Mouse (Mus musculus): ENCODE measurements around the gene Sarnp. TPM values are rescaled to one million over a fixed set of nuclear protein-coding genes. Genes with fewer than 3 reads are reported as not detected.

Sarnp gene
- polyA plus RNA-seq, 1 experiment from 2014 or later: 295 TPM

DNA sequence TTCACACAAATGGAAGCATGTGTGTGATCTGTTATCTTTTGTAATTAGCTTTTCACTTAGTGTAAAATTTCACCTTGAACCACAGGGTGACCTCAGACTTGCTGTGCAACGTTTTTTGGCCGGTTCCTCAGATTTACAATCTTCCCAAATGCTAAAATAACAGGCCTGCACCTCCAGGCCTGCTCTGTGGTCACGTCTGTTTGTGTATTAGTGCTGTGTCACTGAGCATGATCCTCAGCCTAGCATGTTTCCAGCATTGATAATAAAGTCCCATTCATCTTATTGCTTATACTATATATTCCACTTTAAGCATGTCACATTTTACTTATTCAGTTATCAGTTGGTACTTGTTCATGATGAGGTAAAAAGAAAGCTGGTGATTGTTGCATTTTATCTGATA, 33.2 kb downstream of the Sarnp start:
- ATAC-seq (ENCODE audit: insufficient number of reproducible peaks, low FRiP score, low TSS enrichment, low read depth) (no peak), DNase-seq (ENCODE audit: low spot score) (no peak)
- peaks cover 15% of the 10 kb centered on the region; the same call in 1 of the 2 replicates for H3K36me3 ChIP-seq (ENCODE audit: control insufficient read depth, insufficient read depth, low read length)
- no peaks in the 10 kb centered on the region for H3K27me3 ChIP-seq (ENCODE audit: control insufficient read depth, insufficient read depth, low read length)
- no peak overlapping the region for H3K4me3 ChIP-seq (ENCODE audit: low read depth, low read length)
- no peak overlapping the region for H3K9ac ChIP-seq (ENCODE audit: low read length)
- H3K4me1 ChIP-seq (ENCODE audit: control insufficient read depth, insufficient read depth, low read length): no peaks in the 10 kb centered on the region
- no peak overlapping the region for H3K27ac ChIP-seq (replicated peaks; ENCODE audit: low read depth, low read length)
- no peaks in the 10 kb centered on the region for H3K9me3 ChIP-seq (ENCODE audit: control insufficient read depth, low read length)
- no peak overlapping the region for H3K4me2 ChIP-seq (ENCODE audit: low read depth, severe bottlenecking)
- WGBS: 76% methylated on average over 3 of the region's 3 CpGs

DNA sequence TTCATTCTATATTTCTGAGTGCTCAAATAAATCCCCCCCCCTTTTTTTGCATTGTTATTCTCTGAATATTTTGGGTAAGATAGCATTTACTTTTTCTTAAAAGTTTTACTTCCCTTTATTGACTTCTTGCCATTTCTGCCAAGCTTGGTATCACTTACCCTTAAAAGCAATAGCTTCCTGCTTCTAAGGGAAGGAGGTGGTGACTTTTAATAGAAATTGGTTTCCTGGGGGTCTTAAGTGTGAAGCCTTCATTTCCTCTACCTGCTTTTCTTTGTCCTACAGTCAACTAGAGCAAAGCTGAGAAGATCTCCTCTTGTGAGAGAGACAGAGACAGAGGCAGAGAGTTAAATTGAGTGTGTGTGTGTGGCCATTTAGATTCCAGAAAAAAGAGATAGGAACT, 44.0 kb downstream of the Sarnp start:
- Histone ChIP-seq H3K27ac (replicated peaks; ENCODE audit: low read depth, low read length) (no peak overlapping the region), H3K9ac (ENCODE audit: low read length) (no peak overlapping the region), H3K4me1 (ENCODE audit: control insufficient read depth, insufficient read depth, low read length) (no peaks in the 10 kb centered on the region), H3K9me3 (ENCODE audit: control insufficient read depth, low read length) (no peaks in the 10 kb centered on the region), H3K27me3 (ENCODE audit: control insufficient read depth, insufficient read depth, low read length) (no peaks in the 10 kb centered on the region), H3K4me3 (ENCODE audit: low read depth, low read length) (no peak overlapping the region), H3K36me3 (ENCODE audit: control insufficient read depth, insufficient read depth, low read length) (peaks cover 2% of the 10 kb centered on the region; the same call in 1 of the 2 replicates), H3K4me2 (ENCODE audit: low read depth, severe bottlenecking) (no peak overlapping the region)
- DNase-seq (ENCODE audit: low spot score) (no peak), ATAC-seq (ENCODE audit: insufficient number of reproducible peaks, low FRiP score, low TSS enrichment, low read depth) (no peak)

DNA sequence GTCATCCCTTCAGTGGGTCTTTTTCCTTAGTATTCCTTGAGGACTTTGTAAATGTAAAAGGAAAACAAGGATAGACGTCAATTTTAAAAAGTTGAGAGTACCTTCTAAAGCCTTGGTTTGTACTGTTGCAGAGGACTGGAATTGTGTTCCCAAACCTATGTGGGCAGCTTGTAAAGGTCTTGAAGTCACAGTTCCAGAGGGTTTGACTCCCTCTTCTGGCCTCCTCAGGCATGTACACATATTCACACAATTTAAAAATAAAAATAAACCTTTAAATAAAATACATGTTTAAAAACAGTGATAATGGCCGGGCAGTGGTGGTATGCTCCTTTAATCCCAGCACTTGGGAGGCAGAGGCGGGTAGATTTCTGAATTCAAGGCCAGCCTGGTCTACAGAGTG, 48.9 kb downstream of the Sarnp start:
- no peak overlapping the region for H3K27ac ChIP-seq (replicated peaks; ENCODE audit: low read depth, low read length)
- H3K36me3 ChIP-seq (ENCODE audit: control insufficient read depth, insufficient read depth, low read length): peaks cover 3% of the 10 kb centered on the region; the same call in 1 of the 2 replicates
- no peak overlapping the region for H3K4me3 ChIP-seq (ENCODE audit: low read depth, low read length)
- H3K9me3 ChIP-seq (ENCODE audit: control insufficient read depth, low read length): no peaks in the 10 kb centered on the region
- no peaks in the 10 kb centered on the region for H3K4me1 ChIP-seq (ENCODE audit: control insufficient read depth, insufficient read depth, low read length)
- H3K9ac ChIP-seq (ENCODE audit: low read length): no peak overlapping the region
- WGBS: 87% methylated on average over 3 of the region's 3 CpGs
- no peak for ATAC-seq (ENCODE audit: insufficient number of reproducible peaks, low FRiP score, low TSS enrichment, low read depth)
- H3K4me2 ChIP-seq (ENCODE audit: low read depth, severe bottlenecking): no peak overlapping the region
- no peak for DNase-seq (ENCODE audit: low spot score)
- H3K27me3 ChIP-seq (ENCODE audit: control insufficient read depth, insufficient read depth, low read length): no peaks in the 10 kb centered on the region

DNA sequence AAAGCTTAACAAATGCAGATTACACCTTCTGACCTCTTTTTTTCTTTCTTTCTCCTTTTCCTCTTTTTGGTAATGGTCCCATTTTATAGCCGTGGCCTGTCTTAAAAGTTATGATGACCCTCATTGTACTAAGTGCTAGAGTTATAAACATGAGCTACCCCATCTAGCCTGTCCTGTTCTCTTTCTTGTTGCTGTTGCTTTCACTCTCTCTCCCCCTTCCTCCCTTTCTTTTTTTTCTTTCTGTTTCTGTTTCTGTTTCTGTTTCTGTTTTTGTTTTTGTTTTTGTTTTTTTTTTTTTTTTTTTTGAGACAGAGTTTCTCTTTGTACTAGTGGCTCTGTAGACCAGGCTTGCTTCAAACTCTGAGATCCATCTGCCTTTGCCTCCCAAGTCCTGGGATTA, 49.4 kb downstream of the Sarnp start:
- Histone ChIP-seq H3K36me3 (ENCODE audit: control insufficient read depth, insufficient read depth, low read length) (peaks cover 3% of the 10 kb centered on the region; the same call in 1 of the 2 replicates), H3K4me1 (ENCODE audit: control insufficient read depth, insufficient read depth, low read length) (no peaks in the 10 kb centered on the region), H3K9me3 (ENCODE audit: control insufficient read depth, low read length) (no peaks in the 10 kb centered on the region), H3K4me2 (ENCODE audit: low read depth, severe bottlenecking) (no peak overlapping the region), H3K9ac (ENCODE audit: low read length) (no peak overlapping the region), H3K27ac (replicated peaks; ENCODE audit: low read depth, low read length) (no peak overlapping the region), H3K4me3 (ENCODE audit: low read depth, low read length) (no peak overlapping the region), H3K27me3 (ENCODE audit: control insufficient read depth, insufficient read depth, low read length) (no peaks in the 10 kb centered on the region)
- DNase-seq (ENCODE audit: low spot score): no peak
- ATAC-seq (ENCODE audit: insufficient number of reproducible peaks, low FRiP score, low TSS enrichment, low read depth): no peak
- 81% methylated on average over 1 of the region's 1 CpGs for WGBS

DNA sequence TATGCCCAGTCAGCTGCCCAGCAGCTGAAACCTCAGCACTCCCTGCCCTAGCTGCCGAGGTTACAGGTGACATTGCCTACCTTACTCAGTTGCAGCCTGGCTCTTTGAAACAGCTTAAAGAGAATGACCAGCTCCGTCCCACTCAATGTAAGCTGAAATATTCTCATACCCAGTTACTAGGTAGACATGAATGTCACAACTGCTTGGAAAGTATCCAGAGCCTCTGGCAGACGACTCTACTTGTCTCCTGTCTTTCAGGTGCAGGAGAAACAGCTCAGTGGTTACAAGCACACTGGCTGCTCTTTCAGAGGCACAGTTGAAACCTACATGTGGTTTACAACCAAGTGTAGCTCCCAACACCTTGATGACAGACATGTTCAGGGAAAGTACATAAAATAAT, 53.2 kb downstream of the Sarnp start:
- Histone ChIP-seq H3K27me3 (ENCODE audit: control insufficient read depth, insufficient read depth, low read length) (no peaks in the 10 kb centered on the region), H3K36me3 (ENCODE audit: control insufficient read depth, insufficient read depth, low read length) (peaks cover 5% of the 10 kb centered on the region; the same call in 1 of the 2 replicates), H3K4me2 (ENCODE audit: low read depth, severe bottlenecking) (no peak overlapping the region), H3K4me3 (ENCODE audit: low read depth, low read length) (no peak overlapping the region), H3K9me3 (ENCODE audit: control insufficient read depth, low read length) (no peaks in the 10 kb centered on the region), H3K27ac (replicated peaks; ENCODE audit: low read depth, low read length) (no peak overlapping the region), H3K4me1 (ENCODE audit: control insufficient read depth, insufficient read depth, low read length) (no peaks in the 10 kb centered on the region), H3K9ac (ENCODE audit: low read length) (no peak overlapping the region)
- DNase-seq (ENCODE audit: low spot score): no peak
- ATAC-seq (ENCODE audit: insufficient number of reproducible peaks, low FRiP score, low TSS enrichment, low read depth): no peak
- 86% methylated on average over 3 of the region's 3 CpGs for WGBS

DNA sequence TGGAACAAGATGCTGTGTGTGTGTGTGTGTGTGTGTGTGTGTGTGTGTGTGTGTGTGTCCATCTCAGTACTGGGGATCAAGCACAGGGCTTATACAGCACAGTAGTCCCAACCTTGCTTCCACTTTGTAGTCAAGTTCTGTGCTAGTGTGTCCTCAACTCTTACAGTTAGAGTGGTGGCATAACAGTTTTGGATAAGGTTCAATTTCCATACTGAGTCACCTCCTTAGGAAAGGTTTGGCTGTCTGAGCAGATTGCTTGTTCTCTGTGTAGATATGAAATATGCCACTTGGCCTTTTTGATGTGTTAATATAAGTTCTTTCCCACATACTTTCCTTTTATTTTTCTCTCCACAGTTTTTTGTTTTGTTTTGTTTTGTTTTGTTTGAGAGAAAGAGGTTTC, 61.2 kb downstream of the Sarnp start:
- DNase-seq (ENCODE audit: low spot score) (no peak), ATAC-seq (ENCODE audit: insufficient number of reproducible peaks, low FRiP score, low TSS enrichment, low read depth) (no peak)
- Histone ChIP-seq H3K9me3 (ENCODE audit: control insufficient read depth, low read length) (no peaks in the 10 kb centered on the region), H3K27ac (replicated peaks; ENCODE audit: low read depth, low read length) (no peak overlapping the region), H3K36me3 (ENCODE audit: control insufficient read depth, insufficient read depth, low read length) (peaks cover 2% of the 10 kb centered on the region; the same call in 1 of the 2 replicates), H3K9ac (ENCODE audit: low read length) (no peak overlapping the region), H3K4me2 (ENCODE audit: low read depth, severe bottlenecking) (no peak overlapping the region), H3K4me3 (ENCODE audit: low read depth, low read length) (no peak overlapping the region), H3K27me3 (ENCODE audit: control insufficient read depth, insufficient read depth, low read length) (no peaks in the 10 kb centered on the region), H3K4me1 (ENCODE audit: control insufficient read depth, insufficient read depth, low read length) (no peaks in the 10 kb centered on the region)

DNA sequence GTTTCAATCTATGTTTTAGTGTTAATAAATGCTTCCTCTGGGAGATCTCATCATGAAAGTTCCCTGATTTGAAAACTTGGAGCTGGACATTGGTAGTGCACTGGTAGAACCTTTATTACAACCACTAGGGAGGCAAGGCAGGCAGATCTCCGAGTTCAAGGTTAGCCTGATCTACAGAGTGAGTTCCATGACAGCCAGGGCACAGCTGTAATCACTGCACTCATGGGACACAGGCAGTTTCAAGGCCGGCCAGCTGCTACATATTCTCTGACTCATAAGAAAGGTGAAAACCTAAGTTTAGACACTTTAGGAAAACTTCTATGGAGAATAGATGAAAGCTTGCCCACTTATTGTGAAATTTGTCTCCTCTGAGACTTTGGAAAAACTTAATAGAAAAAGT, 61.7 kb downstream of the Sarnp start:
- Histone ChIP-seq H3K27me3 (ENCODE audit: control insufficient read depth, insufficient read depth, low read length) (no peaks in the 10 kb centered on the region), H3K4me2 (ENCODE audit: low read depth, severe bottlenecking) (no peak overlapping the region), H3K9me3 (ENCODE audit: control insufficient read depth, low read length) (no peaks in the 10 kb centered on the region), H3K4me1 (ENCODE audit: control insufficient read depth, insufficient read depth, low read length) (no peaks in the 10 kb centered on the region), H3K9ac (ENCODE audit: low read length) (no peak overlapping the region), H3K36me3 (ENCODE audit: control insufficient read depth, insufficient read depth, low read length) (no peaks in the 10 kb centered on the region; the same call in 1 of the 2 replicates), H3K27ac (replicated peaks; ENCODE audit: low read depth, low read length) (no peak overlapping the region), H3K4me3 (ENCODE audit: low read depth, low read length) (no peak overlapping the region)
- ATAC-seq (ENCODE audit: insufficient number of reproducible peaks, low FRiP score, low TSS enrichment, low read depth) (no peak), DNase-seq (ENCODE audit: low spot score) (no peak)
- 88% methylated on average over 2 of the region's 2 CpGs for WGBS

DNA sequence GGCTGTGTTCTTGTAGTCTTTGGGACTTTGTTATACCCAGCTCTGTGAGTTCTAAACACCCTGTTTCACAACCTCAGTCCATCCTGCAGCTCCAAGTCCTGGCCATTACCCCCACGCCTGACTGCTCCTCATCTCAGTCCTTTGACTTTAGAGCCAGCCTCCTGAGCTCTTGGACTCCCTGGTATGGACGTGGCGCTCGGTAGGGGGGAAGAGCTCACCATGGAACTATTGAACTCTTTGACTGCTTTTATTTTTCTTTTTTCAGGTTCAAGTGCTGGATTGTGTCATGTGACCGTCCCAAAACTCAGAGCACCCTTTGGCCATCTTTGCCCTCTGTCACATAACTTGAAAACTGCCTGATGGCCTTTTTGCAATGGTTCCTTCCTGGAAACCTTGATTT, 64.9 kb downstream of the Sarnp start:
- 93% methylated on average over 5 of the region's 5 CpGs for WGBS
- no peak overlapping the region for H3K27ac ChIP-seq (replicated peaks; ENCODE audit: low read depth, low read length)
- no peaks in the 10 kb centered on the region for H3K9me3 ChIP-seq (ENCODE audit: control insufficient read depth, low read length)
- no peaks in the 10 kb centered on the region for H3K27me3 ChIP-seq (ENCODE audit: control insufficient read depth, insufficient read depth, low read length)
- no peak overlapping the region for H3K9ac ChIP-seq (ENCODE audit: low read length)
- H3K4me1 ChIP-seq (ENCODE audit: control insufficient read depth, insufficient read depth, low read length): no peaks in the 10 kb centered on the region
- no peak for DNase-seq (ENCODE audit: low spot score)
- no peak for ATAC-seq (ENCODE audit: insufficient number of reproducible peaks, low FRiP score, low TSS enrichment, low read depth)
- no peak overlapping the region for H3K4me2 ChIP-seq (ENCODE audit: low read depth, severe bottlenecking)
- no peak overlapping the region for H3K4me3 ChIP-seq (ENCODE audit: low read depth, low read length)
- H3K36me3 ChIP-seq (ENCODE audit: control insufficient read depth, insufficient read depth, low read length): peaks cover 4% of the 10 kb centered on the region

All from limb, embryonic 11.5 days (tissue).